Mouse (Mus musculus) embryo, embryonic 10 days (tissue): Measurements from ENCODE around the gene Ube4a.
"Not testable (repeated sequence)": the region's sequence is repeated elsewhere in the genome, so short reads cannot be mapped to it uniquely, and the experiment has no call there.

Source experiments
- DNase-seq: peaks from one replicate; pipeline ENCODE4 v3.0.0-alpha.2; 2015; ENCODE audit warnings: low spot score

The Ube4a gene

GRCm38 (mm10) chr9:44981104-44981503 is 15.7 kb upstream of the Ube4a start:
- no peak for DNase-seq

DNA sequence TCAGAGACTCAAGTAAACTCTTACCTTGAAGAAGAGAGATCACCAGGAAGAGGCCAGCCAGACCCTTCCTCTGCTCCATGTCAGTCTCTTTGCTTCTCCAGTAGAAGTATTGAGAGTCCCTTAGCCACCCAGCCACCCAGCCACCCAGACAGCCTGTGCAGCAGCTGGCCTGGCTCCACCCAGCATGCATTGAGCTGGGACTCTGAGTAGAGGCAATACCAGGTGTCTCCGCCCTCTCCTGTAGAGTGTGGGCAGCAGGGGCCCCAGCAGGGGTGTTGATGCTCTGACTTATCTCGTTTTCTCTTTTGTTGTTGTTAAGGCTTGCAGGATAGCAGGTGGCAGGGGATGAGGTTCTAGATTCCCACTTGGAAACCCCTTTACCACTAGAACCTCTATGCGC is 14.8 kb upstream of the Ube4a start, which contains the start of gene Cd3g:
TSS of gene Cd3g (minus strand) at position 190 of the 400 bp plus-strand sequence.
- DNase-seq, result no peak

- DNase-seq, result no peak
Measured at GRCm38 (mm10) chr9:44979806-44980205, 14.4 kb upstream of the Ube4a start.

- DNase-seq, result no peak
Measured at GRCm38 (mm10) chr9:44977813-44978212, 12.4 kb upstream of the Ube4a start.

DNA sequence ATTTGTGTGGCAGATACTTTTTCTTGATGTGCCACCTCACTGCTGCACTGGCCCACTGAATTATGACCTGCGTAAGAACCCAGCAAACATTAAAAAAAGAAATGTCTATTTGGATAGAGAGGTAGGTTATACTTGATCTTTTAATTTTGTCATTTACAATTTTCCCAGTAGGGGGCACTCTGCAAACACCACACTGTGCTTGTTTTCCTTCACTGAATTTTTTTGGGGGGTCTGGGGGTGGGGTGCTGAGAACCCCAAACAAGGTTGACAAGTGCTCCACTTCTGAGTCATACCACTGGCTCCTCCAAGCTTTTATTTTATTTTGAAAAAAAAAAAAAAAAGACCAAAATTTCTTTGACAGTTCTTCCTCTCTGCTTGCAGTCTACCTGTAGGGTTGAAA is 4.0 kb upstream of the Ube4a start:
- no peak for DNase-seq

GRCm38 (mm10) chr9:44967763-44968162 is 2.4 kb upstream of the Ube4a start:
- DNase-seq, result not testable (repeated sequence)

DNA sequence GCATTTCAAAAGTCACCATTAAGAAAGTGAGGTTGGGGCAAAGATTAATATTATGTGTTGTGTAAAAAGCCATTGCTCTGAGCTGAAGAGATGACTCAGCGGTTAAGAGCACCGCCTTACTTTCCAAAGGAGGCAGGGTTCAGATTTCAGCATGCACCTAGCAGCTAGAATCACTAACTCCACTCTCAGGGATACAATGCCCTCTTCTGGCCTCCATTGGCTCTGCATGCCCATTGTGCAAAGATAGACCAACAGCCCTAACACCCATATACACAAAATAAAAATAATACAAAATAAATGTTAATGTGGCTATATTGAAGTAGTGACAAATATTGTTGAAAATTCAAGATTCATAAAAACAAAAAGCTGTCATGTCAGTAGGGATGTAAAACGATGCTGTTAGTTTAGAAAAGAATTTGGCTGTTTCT is 1.4 kb upstream of the Ube4a start:
- peak; percentile 88 for DNase-seq

GRCm38 (mm10) chr9:44965833-44966466 is 550 bp upstream of the Ube4a start:
- DNase-seq, result no peak

- no peak for DNase-seq
Measured at GRCm38 (mm10) chr9:44954432-44954831, 11.0 kb downstream of the Ube4a start.

DNA sequence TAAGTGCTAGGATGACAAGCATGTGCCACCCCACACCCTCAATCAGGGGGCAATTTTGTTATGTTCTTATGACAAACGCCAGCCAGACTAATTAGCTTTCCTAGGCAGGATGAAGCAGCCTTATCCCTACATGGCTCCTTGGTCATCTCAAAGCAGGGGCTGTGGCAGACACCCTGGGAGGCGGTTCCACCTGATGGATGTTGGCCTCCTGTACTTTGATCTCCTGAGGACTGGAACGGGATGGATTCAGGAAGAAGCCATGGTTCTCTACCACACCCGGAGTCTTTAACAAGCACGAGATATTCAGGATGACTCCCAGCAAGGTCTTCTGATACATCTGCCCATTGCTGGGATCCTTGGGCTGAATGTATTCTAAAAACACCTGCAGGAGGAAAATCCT is 17.6 kb downstream of the Ube4a start:
- DNase-seq, result no peak

- no peak for DNase-seq
Measured at GRCm38 (mm10) chr9:44946185-44946695, 19.2 kb downstream of the Ube4a start.

DNA sequence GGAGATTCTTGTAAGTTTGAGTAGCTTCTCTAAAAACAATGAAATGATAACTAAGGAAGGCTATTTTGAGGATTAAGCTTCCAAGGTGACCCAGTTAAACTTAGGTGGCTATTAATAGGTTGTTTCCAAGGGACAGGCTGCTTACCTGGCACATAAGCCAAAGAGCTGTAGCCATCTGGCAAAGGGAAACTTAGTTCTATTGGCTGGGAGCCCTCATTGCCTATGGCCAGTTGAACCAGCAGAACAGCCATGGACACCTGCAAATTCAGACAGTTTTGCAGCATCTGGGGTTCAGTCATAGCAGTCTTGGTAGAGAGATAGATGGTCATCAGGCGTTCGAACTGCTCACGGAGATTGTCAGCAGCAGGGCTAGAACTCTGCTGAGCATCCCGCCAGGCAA is 23.0 kb downstream of the Ube4a start:
- DNase-seq, result no peak

DNA sequence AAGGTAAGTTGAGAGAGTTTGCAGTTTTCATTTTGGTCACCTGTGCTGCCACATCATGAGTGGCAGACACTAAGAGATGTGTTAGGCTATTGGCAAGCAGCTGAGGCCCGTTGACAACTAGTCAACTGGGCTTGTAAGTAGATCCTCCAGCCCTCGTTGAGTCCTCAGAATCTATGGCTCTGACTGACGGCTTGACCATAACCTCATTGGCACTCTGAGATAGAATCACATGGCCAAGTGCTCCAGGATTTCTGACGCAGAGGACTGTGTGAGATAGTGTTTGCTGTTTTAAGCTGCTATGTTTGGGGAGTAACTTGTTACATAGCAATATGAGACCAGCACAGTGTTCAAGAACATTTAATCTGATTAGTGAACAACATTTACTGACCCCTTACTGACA is 23.6 kb downstream of the Ube4a start:
- DNase-seq, result no peak

DNA sequence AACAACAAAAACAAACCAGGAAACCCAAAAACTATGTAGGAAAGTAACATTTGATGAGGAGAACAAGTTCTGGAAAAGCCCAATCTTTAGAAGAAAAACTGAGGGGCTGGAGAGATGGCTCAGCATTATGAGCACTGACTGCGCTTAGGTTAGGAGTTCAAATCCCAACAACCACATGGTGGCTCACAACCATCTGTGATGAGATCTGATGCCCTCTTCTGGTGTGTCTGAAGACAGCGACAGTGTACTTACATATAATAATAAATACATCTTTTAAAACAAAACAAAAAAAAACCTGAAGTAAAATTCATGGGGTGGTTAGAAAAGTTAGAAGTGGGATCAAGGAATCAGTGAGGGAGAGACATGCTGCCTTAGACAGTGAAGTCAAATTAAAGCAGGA is 43.9 kb downstream of the Ube4a start:
- DNase-seq, result no peak

DNA sequence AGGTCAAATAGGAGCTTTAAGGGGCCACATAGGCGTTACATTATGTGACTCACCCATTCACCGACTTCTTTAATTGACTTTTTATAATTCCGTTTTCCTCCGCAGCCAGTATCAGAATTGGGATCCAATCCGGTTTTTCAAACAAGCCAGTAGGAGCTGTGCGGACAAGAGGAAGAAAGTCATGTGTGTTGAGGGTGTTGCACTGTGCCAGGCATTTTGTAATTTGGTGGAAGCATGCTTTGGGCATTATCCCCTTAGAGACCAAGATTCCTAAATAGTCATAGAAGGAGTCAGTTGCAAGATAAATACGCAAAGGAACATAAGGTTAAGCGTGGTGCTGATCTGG is 44.3 kb downstream of the Ube4a start:
- DNase-seq, result peak; percentile 59

DNA sequence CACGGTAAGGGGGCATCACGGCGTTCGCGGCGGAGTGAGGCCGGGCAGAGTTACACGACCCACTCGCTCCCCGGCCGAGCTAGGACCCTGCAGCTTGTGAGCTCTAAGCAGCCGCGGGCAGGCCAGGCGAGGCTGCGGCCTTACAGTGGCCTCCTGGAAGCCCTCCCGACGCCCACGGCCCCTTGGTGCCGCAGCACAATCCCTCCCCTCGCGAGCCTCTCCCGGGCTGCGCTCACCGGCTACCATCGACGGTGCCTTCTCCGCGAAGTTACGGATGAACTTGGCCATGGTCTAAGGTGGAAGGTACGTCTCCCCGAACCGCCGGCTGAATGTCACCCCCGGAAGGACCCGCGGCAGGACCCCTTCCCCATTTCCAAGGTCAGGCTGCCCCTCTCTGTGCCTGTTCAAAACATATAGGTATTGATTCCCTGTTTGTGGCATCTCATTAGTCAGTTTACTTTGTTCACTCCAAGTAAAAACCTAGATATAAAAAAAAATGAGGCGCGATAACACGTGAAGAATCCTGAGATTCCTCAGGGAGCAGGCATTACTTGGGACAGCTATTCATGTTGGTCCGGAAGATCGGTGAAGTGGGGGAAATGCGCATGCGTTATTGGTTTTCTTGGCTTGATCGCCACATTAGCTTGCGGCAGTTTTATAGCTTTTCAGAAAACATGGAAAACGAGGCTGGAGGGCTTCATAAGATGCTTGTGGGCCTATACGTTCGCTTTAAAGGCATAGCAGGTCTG is 44.9 kb downstream of the Ube4a start, which contains the start of gene Atp5l:
TSS of gene Atp5l (minus strand) at position 369 of the 749 bp plus-strand sequence.
- DNase-seq, result peak; percentile 97

DNA sequence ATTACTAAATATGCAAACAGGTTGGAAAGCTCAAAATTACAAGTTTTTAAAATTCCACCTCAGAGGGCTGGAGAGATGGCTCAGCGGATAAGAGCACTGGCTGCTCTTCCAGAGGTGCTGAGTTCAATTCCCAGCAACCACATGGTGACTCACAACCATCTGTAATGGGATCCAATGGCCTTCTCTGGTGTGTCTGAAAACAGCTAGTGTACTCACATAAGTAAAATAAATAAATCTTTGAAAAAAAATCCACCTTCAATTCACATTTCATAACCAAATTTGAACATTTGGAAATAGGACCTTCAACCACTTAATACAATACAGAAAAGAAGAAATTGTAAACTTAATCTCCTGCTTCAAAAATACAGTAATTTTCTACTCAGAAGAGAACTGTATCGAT is 45.8 kb downstream of the Ube4a start:
- no peak for DNase-seq

DNA sequence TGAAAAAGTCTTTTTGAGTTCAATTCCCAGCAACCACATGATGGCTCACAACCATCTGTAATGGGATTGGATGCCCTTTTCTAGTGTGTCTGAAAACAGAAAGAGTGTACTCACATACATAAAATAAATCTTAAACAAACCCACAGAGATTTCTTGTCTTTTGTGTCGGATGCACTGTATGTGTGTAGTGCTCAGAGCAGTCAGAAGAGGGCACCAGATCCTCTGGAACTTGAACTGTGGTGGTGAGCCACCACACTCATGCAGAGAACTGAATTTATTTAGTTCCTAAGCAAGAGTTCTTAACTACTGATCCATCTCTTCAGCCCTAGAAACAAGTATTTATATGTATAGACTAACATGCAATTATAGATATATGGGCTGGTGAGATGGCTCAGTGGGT is 49.2 kb downstream of the Ube4a start:
- peak; percentile 56 for DNase-seq

DNA sequence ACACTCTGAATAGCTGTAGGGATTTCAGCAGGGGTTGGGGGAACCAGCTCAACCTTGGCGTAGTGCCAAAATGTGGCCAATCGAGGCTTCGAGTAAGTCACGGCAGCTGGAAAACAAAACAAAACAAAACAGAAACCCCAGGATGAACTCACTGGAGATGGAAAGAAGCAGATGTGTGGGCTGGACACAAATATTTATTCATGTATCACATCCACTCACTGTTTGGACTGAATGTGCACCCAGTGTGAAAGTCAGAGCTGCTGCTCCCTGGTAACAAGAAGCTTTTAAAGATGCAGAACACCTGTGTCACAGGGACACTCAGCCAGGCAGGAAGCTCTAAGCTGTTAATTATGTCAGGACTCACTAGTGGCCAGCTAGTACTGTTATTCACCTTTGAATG is 50.7 kb downstream of the Ube4a start:
- no peak for DNase-seq

DNA sequence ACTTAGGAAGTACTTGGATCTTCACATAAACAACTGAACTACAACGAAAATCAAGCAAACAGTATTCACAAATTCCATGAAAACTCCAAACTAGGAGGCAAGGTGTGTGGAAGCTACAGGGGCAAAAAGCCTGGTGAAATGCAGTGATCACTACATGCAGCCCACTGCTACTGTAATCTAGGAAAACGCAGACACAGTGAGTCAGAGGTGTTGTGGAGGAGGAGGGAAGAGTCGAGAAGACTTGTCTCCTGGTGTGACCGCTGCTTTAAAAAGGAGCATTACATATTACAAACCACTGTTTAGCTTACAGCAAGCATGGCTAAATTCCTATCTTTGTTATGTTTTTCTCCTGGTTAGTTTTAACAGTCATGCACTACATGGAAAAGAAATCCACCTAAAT is 54.0 kb downstream of the Ube4a start:
- DNase-seq, result no peak

DNA sequence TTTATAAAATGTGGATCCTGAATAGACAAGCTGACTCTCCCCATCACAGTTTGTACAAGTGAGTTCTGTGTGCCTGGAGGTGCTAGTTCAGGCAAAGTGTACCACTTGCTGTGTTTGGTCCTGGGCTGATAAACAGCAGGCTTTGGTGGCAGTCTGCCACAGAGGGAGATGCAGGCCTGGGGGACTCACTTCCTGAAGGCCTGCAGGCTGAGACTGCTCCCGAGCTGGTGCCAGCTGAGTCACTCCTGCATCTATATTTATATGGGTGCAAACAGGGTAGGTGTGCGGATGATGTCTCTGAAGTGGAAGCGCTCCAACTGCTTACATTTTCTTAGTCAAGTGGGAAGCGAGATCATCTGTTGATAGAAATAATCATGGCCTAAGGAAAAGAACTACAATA is 59.8 kb downstream of the Ube4a start:
- no peak for DNase-seq

DNA sequence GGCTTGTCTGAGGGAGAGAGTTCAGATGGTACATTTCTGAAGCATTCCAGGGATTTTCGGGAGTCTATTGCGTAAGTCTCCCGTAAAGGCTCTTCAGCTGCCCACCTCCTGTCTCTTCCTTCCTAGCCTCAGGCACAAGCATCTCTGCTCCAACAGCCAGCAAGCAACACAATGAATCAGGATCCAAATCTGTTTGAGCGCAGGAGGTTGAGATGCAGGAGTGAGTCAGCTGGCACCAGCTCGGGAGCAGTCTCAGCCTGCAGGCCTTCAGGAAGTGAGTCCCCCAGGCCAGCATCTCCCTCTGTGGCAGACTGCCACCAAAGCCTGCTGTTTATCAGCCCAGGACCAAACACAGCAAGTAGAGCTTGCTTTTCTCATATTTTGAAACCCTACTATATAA is 60.4 kb downstream of the Ube4a start:
- no peak for DNase-seq

GRCm38 (mm10) chr9:44903856-44904255 is 61.5 kb downstream of the Ube4a start:
- DNase-seq, result no peak

DNA sequence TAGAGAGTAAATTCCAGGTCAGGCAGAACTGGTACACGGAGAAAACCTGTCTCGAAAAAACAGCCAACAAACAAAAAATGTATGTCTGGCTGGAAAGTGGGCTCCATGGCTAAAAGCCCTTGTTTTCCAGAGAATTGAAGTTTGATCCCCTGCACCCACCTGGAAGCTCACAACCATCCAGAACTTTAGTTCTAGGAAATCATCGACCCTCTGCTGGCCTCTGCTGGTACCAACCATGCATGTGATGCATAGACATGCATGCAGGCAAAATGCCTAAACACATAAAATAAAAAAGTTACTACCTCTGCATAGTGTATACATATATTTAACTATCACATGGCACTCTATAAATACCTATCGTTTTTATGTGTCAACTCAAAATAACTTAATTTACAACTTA is 65.0 kb downstream of the Ube4a start:
- DNase-seq, result no peak
